Mouse (Mus musculus) MEL (cell line): ENCODE measurements around the gene Hfe2.

ENCODE experiments used
- CTCF ChIP-seq, 3 experiments: IDR thresholded peaks in 2 of 3; conservative IDR thresholded peaks in 1 of 3; 2 replicates each; pipeline ENCODE4 v1.5.1; 2011 to 2012; ENCODE audit warnings: low read length in 3 of 3, low read depth in 2 of 3, mild to moderate bottlenecking in 2 of 3, improper control_type of control experiment in 1 of 3, inconsistent platforms in 1 of 3, mixed read lengths in 1 of 3, moderate library complexity in 1 of 3; ENCODE audit not compliant: control insufficient read depth in 1 of 3, insufficient read depth in 1 of 3, poor library complexity in 1 of 3, severe bottlenecking in 1 of 3
- ETS1 ChIP-seq: IDR thresholded peaks from 2 replicates; pipeline ENCODE4 v1.6.1; 2012; ENCODE audit warnings: low read depth, mild to moderate bottlenecking, inconsistent platforms, low read length, improper control_type of control experiment, moderate library complexity
- POLR2A ChIP-seq, 2 experiments: IDR thresholded peaks; 2 replicates each; pipeline ENCODE4 v1.6.1; 2011 to 2012; ENCODE audit warnings: low read length in 2 of 2, mild to moderate bottlenecking in 2 of 2, control low read depth in 1 of 2, improper control_type of control experiment in 1 of 2, low read depth in 1 of 2, moderate library complexity in 1 of 2; ENCODE audit not compliant: control insufficient read depth in 1 of 2, insufficient read depth in 1 of 2, poor library complexity in 1 of 2
- SMC3 ChIP-seq: IDR thresholded peaks from 2 replicates; pipeline ENCODE4 v1.6.1; 2011; ENCODE audit warnings: low read depth, low read length, improper control_type of control experiment

DNA sequence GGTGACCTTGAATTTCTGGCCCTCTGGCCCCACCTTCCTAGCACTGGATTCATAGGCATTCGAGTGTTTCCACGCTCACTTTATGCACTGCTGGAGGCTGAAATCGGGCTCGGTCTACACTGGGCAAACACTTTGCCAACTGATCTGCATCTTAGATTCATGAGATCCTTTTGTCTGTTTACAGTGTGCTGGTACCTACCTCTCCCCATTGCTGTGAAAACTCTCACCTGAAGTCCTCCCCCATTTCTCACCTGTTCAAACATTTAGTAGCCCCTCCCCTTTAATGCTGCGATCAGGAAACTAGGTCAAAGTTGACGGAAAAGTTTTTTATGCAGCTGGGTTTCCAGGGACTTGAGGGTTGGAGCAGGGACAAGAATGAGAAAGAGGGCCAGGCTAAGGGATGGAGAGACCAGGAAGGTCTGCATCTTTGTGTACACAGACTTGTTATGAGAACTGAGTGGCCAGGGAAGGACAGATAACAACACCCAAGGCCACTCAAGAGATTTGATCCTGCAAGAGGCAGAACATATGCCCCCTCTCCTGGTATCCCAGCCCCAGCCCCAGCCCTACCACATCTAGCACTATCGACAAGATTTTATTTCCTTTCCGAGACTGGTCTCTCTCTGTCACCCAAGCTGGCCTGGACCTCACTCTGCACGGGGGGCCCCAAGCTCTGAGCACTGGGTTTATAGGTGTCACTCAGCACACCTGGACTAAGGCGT is 39.1 kb downstream of the Hfe2 start:
- TF ChIP-seq ETS1: no peak
- TF ChIP-seq CTCF (IDR thresholded peaks at IDR 0.05 in 2 of 3, conservative IDR thresholded peaks at IDR 0.05 in 1 of 3; ENCODE audit: control insufficient read depth in 1 of 3, insufficient read depth in 1 of 3, low read depth in 2 of 3, low read length in 3 of 3, poor library complexity in 1 of 3, severe bottlenecking in 1 of 3): no peak
- no peak for TF ChIP-seq POLR2A (IDR thresholded peaks at IDR 0.05; ENCODE audit: control insufficient read depth in 1 of 2, insufficient read depth in 1 of 2, low read depth in 1 of 2, low read length in 2 of 2, poor library complexity in 1 of 2)
- TF ChIP-seq SMC3: no peak
